In genomic region chr3:130760711-130761435, GRCm38 (mm10) we compare ENCODE assay signal across 7 mouse cellular contexts. TPM values are rescaled to one million over a fixed set of nuclear protein-coding genes. Genes with fewer than 3 reads are reported as not detected.
DNase-seq lines count a peak whose midpoint lies in the region.

No protein-coding gene starts in this region.

- peak; percentile 79 for DNase-seq in 3T3-L1 (ENCODE audit: low read depth, low spot score)
- peak; percentile 70 for DNase-seq in CD4-positive helper T cell, adult 2 months (ENCODE audit: low read depth, low spot score)
- peak; percentile 70 for DNase-seq in brain, adult 2 months (ENCODE audit: low read depth, low spot score)
- peak; percentile 7 to 88 for DNase-seq in frontal cortex, adult 2 months (ENCODE audit: extremely low spot score in 1 of 2, low spot score in 1 of 2)
- DNase-seq in layer of hippocampus, adult 8-10 months (ENCODE audit: low spot score in 2 of 2): peak; percentile 19 to 38
- peak; percentile 80 for DNase-seq in lung, postnatal 36 days
- DNase-seq in right cerebral cortex, postnatal 36 days (ENCODE audit: low spot score in 2 of 2): peak; percentile 10 to 14

RNA-seq across cellular contexts. Expression of gene Rpl34, which starts 30.7 kb away (rescaled TPM):
- polyA plus RNA-seq in frontal cortex, adult 2 months (2012; rRNA removed): 675 and 819 TPM in 2 replicates
- 100 to 1,000 TPM; 324 to 408 (median 347) TPM for total RNA-seq in layer of hippocampus, adult 8-10 months (2022)

RNA-seq across cellular contexts. Expression of gene Ostc, which starts 51.6 kb away (rescaled TPM):
- polyA plus RNA-seq in frontal cortex, adult 2 months (2012; rRNA removed): 67.7 and 69.8 TPM in 2 replicates
- total RNA-seq in layer of hippocampus, adult 8-10 months (2022): 10 to 100 TPM; 52.9 to 69.6 (median 61.7) TPM

Comparison
In these comparisons a context has a peak if more than half of its experiments do, and no peak if none do; other contexts are left out.
1. Peak in every context shown above with its lines: DNase-seq.
2. DNase-seq: peak in every context shown above with its lines; median percentile 80 in lung, postnatal 36 days; 79 in 3T3-L1; 70 in CD4-positive helper T cell, adult 2 months; 70 in brain, adult 2 months; 48 in frontal cortex, adult 2 months; 28 in layer of hippocampus, adult 8-10 months; 12 in right cerebral cortex, postnatal 36 days.